Mouse (Mus musculus) forelimb bud, embryonic 11.5 days (tissue): ENCODE results near the gene Shld1.

ENCODE experiments used
- DNase-seq: peaks from one replicate; pipeline ENCODE4 v3.0.0-alpha.2; 2012; ENCODE audit warnings: low read depth, low spot score

Gene Shld1

DNA sequence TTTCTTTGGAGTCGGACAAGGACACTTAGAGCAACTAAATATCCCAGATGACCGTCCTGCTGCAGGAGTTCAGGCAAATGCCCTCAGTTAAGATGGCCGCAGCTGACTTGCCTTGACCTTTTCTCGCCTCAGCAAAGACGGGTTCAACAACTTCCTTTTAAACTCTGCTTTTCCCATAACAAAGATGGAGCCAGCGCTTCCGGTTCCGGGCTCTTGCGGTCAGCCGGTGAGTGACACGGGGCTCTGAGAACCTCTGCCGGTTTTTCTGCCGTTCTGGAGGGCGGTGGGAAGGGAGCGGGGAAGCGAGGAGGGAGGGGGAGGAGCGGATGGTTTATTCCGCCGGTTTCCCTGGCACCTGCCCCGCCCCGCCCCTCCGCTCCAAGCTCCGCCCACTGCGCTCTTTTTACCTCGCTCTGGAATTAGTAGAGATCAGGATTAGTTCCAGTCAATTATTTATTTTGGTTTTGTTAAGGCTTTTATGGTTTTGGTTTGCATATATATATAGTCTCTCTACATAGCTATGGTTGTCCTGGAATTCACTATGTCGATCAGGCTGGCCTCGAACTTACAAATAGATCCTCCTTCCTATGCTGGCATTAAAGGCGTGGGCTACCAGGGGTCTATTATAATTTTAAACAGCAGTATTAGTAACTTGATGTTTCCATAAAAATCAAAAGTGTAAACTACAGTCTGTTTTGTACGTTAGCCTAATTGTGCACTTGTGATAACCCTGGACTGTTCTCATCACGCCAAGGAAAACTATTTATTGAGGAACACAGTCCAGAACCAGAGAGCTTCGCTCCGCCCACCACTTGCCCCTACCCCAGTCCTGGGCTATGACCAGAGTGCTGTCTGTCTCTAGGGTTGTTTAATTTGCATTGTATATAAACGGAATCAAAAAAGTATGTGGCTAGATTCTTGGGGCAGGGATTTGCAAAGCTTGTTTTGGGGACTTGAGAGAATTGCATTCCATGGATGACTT lies at the start of gene Shld1:
Gene Shld1, plus strand, starts transcription at position 176 of the 982 bp plus-strand sequence.
- peak; percentile 84 for DNase-seq

DNA sequence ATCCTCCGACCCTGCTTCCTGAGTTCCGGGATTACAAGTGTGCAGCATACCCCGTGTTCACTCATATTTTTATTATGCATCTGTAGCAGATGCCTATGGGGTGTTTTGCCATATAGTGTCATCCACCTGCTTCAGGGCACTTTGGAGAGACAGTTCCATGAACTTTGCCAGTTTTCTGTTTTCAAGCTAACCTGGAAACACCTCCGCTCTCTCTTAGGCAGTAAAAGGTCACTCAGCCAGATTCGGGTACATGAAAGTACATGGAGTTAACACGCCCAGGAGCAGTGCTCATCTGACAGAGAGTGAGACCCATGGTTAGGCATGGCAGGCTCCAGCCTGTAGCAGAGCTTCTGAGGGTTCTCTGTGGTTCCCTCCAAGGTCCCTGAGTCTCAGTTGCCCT lies 48.4 kb upstream of the Shld1 start:
- no peak for DNase-seq

DNA sequence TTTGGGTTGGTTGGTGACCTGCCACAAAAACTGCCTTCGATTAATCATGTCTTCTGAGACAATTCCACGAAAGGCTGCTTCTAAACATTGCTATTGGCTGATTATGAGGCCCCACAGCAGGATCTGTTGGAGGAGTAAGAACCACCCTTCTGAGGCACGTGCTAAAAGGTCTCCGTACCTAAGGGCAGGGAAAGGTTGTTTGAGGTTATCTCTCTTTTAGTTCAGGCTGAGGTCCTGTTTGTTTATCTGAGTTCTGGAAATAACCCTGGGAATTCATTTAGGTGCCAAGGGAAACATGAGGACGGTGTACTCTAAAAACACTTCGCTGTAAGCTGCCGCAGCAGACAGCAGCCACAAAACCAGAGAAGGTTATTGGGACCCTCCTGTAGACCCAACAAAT lies 47.4 kb upstream of the Shld1 start:
- no peak for DNase-seq

DNA sequence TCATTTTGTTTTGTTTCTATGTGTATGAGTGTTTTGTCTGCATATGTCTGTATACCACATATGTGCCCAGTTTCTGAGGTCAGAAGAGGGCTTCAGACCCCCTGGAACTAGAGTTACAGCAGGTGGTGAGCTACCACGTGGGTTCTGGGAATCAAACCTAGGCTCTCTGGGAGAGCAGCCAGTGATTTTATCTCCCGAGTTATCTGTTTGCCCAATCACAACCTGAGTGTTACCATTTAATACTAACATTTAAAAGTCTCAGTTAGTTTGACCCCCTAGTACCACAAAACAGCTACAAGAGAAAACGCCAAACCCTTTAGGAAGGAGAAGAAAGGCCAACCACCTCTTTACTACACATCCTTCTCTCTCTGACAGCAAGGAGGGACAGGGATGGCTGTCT lies 45.5 kb upstream of the Shld1 start:
- DNase-seq = no peak

DNA sequence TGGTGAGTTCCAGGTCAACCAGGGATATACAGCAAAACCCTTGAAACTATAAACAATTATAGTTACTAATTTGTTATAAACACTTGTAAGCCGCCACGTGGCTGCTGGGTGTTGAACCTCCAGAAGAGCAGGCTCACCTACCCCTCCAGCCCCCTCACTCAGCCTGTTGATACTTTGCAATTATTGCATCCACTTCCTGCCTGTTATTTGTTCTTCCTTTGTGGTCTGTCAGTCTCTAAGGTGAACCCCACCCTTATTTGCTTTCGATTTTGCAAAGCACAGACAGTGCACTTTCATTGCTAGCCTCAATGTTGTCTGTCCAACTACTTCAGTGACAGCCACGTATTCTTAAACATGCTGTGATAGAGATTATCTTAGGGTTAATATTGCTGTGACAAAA lies 43.6 kb upstream of the Shld1 start:
- no peak for DNase-seq

DNA sequence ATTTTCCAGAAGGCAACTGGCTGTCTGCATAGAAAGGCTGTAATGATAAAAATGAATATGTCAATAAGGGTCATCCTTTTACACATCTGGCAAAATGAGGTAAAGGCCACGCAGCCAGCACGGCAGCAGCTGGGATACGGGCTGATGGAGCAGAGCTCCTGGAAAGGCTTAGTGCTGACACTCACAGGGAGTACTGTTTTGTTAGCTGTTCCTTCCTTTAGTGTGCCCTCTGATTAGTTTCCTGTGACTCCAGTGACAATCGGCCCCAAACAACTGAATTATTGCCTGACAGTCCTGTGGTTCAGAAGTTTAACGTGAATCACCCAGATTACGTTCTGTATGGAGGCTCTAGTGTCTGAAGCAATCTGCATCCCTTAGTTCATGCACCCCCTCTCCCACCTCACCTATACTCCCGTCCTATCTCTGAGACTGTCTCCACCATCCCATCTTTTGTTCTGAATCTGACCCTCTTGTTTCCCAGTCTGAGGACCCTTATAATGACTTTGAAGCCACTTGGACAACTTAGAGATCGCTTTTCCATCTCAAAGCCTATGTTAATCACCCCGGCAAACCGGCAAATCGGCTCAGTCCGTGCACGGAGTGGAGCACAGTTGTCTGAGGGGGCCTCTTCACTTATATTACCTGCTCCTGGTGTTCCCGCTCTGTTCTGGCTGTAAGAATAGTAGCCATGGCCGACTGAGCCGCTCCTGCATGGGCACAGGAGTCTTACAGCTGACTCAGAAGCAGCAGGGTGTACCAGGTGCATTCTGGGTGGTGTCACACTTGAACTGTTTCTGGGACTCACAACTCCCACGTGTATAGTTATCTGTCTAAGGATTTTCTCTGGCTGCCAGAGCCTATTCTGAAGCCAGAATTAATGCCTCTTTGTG lies 39.6 kb upstream of the Shld1 start:
- DNase-seq = no peak

DNA sequence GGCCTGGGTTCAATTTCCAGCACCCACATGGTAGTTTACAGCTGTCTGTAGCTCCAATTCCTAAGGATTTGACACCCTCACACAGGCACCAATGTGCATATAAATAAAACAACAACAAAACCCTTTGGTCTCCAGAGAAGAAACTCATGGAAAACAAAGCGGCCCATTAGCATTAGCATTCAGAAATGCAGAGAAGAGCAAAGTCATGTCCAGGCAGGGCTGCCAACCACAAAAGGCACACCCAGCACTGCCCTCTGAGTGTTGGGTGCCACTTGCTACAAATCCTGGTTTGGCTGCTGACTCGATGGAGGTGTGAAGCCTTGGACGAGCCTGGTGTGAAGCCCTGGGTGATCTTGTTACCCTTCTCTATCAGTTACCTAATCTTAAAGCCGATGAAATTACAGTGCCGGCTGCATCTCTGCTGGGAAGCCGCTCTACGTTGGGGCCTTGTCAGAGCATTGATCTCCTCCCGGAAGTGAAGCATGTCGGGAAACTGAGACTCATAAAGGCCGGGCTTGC lies 37.3 kb upstream of the Shld1 start:
- DNase-seq = no peak

DNA sequence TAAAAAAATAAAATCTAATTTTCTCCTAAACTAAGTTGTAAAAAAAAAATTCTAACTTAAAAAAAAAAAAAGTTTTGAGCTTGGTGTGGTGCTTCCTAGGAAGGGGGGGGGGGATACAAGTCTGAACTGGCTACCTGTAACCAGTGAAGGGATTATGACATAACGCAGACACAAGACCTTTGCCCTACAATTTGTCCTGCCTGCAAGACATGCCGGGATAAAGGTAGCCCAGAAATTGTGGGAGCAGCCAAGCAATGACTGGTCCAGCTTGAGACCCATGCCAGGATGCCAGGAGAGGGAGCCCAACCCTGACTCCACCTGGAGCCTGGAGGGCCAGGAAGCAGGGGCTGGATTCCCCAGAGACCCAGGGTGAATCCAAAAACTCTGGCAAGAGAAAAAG lies 36.2 kb upstream of the Shld1 start:
- no peak for DNase-seq

DNA sequence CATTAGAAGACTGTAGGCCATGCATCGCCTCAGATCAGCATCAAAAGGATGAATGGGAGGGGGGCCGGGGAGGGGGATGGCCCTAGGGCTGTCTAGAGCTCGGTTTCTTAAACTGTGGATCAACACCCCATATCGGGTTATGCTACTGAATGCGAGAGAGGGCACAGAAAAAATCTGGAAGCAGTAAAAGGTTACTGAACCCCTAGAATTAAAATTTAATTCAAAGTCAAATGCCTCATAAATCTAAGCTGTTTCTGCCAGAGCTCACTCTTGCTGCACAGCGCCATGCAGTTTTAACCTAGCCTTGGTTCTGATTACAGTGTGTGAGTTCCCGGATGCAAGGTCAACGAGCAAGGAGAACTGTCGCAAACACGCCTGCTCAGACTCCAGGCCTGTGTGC lies 34.3 kb upstream of the Shld1 start:
- DNase-seq = peak; percentile 86

DNA sequence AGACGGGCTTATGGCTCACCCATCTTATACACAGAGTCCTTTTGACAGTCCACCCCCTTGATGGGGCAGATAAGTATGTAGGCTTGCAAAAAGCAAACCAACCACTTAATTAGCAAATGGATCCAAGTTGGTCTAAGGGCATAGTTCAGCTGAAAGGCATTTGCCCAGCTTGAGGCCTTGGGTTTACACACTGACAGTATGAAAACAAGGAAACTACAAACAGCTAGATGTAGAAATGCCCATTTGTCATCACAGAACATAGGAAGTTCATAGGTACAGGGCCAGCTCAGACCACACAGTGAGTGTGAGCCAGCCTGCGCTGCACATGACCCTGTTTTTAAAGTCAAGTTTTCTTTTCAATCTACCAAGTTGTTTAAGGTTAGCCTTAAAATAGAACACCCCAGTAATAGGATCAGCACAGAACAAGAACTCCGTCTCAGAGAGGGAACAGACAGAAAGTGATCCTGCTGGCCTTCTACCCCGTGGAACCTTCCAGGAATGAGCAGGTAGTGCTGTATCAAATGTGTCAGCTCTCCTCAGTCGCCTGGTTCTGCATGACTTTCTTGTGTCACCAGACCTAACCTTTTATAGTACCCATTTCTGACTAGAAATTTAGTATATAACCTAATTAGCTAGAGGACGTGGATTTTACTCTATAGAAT lies 31.8 kb upstream of the Shld1 start:
- no peak for DNase-seq

DNA sequence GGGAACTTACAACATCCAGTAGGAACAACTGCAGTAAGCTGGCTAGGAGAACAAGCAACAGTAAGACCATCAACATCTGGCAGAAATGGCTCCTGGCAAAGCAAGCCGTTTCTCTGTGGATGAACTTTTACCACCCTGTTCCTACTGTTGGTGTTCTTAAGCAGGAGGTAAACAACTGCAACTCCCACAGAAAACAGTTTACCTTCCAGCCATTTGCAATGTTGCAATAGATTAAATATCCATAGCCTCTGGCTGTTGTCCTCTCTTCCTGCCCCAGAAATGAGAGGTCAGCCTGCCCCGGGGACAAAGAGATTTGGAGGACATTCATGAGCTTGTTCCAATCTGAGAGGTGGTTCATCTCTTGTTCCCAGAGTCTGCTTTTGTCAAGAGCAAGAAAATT lies 29.5 kb upstream of the Shld1 start:
- DNase-seq = no peak

DNA sequence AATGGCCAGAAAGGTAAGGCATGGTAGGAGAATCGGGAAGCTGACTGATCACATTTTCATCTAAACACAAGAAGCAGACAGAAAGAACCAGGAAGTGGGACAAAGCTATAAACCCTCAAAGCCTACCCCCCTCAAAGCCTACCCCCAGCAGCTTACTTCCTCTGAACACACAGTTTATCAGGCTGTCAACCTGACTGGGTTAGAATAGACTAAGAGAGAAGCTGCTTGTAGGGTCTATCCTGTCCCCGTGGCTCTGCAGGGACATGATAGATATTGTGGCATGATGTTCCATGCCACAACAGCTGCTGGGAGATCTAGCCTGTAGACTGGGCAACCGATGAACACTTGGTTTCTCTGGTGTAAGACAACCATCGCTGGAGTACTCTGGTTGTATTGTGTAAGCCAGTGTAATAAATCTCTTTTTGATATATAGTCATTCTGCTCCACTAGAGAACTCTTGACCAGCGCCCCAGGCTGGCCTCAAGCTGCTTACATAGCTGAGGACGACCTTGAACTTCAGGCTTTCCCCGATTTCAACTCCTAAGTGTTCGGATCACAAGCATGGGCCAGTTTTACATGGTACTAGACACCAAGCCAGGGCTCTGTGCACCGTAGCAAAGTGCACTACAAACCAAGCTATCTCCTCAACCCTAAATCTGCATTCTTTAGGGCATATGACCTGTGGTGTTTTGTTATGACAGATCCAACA lies 28.2 kb upstream of the Shld1 start:
- DNase-seq = no peak

DNA sequence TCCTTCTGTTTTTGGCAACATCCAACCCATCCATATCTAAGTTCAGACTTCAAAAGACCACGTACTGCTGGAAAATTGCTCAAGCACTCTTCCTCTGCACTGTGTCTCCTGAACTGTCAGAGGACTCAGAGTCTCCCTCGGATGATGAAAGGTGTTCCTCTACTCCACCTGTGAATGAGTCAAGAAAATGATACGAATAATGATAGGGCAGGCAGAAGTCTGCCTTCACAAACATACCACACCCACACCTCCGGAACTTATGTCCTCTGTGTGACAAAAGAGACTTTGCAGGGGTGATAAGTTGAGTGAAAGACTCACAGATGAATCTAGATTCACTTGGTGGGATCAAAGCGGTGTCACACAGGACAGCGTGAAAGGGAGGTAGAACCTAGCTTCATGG lies 17.6 kb upstream of the Shld1 start:
- no peak for DNase-seq

DNA sequence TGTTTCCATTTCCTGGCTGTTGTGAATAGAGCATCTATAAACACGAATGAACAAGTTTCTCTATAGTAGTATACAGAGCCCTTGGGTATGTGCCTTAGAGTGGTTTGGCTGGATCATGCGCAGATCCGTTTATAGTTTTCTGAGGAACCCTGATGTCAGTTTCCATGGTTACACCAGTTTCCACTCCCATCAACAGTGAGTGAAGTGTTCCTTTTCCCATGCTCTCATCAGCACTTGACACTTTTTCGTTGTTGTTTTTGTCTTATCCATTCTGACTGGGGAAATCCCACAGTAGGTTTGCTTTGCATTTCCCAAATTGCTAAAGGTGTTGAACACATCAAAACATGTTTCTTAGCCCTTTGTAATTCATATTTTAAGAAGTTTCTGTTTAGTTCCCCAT lies 16.4 kb upstream of the Shld1 start:
- DNase-seq = no peak

DNA sequence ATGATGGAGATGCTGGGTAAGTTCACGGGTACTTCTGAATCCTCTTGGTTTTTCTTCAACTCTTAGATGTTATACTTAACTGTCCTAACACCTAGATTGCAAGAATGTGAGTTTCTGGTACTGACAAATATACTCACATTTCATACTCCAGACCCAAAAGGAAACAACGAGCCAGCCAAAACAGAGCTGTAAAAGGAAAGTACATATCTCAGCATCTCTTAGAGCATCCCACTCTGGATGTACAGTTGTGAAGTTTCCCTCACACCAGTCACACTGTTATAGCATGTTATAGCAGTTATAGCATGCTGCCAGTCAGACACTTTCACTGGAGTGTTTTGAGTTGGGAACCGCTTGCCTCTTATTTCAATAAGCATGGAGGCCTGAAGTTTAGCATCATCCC lies 14.6 kb upstream of the Shld1 start:
- DNase-seq = no peak

DNA sequence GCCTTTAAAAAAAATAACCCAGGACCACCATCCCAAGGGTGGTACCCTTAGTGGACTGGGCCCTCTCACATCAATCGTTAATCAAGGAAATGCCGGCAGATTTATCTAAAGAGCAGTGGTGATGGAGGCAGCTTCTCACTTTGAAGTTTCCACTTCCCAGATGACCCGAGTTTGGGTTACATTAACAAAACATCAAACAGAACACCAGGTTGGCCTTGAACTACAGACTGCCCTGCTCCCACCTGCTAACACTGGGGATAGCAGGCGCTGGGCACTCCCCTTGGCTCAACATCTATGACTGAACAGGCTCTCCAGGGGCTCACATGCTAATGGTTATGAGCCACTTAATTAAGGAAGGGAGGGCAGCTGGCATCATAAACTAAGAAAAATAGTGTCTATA lies 10.6 kb upstream of the Shld1 start:
- no peak for DNase-seq

DNA sequence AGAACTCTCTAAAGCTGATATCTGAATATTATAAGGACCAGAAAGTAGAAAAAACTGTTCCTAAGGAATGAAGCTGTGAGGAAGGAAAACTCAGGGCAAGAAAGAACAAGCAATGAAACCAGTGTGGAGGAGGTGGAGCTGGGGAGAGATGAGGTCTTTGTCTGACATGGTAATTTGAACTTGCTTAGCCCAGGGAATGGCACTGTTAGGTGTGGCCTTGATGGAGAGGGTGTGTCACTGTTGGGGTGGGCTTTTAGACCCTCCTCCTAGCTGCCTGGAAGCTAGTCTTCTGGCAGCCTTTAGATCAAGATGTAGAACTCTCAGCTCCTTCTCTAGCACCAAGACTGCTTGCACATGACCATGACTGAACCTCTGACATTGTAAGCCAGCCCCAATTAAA lies 1.7 kb upstream of the Shld1 start:
- no peak for DNase-seq

DNA sequence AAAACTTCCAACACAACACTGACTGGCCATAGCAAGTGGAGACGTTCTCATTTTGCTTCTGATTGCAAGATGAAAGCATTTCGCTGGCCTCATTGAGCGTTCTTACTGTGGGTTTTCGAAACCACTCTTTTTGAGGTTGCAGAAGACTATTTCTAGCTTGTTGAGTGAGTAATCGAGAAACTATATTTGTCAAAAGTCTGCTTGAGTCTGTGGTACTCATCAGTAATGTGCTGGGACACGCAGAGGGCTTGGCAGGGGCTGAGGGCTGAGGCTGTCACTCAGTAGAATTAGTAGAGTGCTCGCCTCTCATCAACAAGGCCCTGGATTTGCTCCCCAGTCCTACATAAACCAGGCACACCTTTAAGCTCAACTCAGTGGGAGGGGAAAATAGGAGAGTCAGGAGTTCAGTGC lies 1.9 kb downstream of the Shld1 start:
- DNase-seq = no peak

DNA sequence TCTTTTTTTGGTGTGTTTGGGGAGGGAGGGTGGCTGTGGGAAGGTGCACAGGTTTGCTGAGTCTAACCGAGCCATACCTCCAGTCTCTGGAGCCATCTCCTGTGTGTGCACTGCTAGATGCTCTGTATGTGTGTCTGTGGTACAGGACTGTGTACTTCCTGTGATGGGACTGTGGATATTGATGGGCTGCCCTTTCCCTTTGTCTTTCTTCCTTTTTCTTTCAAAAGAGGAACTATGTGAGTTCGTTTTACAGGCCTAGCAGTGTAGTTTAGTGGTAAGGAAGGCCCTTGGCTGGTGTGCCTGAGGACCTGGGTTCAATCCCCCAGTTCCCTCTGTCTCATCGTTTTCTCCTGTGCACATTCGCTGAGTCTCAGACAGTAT lies 2.4 kb downstream of the Shld1 start:
- DNase-seq = no peak

DNA sequence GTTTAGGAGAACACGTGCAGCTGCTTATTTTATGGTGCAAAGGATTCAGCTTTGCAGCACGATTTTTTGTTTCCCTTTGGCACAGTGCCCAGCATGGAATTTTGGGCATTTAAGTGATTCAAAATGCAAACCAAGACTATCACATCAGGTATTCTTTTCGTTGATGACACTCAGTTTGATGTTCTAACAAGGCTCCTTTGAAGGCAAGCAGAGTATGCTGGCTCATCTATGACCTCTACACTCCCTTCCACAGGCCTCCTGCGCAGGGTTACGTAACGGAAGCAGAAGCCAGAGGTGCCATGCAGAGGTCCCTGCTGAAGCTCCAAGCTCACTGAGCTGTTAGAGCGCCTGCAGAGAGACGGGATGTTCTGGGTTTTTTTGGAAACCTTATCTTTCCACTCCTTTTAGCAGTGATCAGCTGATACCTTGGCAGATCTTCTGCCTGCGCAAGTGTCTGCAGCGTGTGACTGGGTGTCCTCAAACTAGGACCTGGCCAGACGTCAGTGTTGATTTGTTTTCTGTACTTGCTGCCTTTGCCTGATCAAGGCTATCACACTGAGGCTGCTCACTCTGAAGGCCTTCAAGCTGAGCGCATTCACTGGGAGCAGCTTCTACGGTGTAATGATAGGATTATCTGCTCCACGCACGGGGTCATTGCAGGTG lies 3.0 kb downstream of the Shld1 start:
- no peak for DNase-seq

DNA sequence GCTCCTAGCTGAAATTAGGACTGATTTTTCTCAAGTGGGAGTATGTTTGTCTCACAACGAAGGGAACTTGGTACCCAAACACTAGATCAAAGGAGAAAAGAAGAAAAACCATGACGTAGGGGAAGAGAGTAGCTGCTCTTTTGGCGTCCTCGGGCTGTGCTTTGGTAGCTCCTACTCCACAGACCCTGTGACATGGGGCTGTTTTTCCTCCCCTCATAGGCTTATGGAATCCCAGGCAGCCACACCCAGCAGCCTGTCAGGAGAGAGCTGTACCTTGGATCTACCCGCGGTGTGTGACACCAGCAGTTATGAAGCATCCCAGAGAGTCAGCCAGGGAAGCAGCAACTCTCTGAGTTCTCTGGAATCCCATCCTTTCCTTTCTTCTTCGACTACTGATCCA lies 5.0 kb downstream of the Shld1 start:
- no peak for DNase-seq
